Mouse (Mus musculus) brain, embryonic 18.5 days (tissue): ENCODE results near the gene Plekhg6.

Experiments used
- DNase-seq: peaks from one replicate; pipeline ENCODE4 v3.0.0-alpha.2; 2012; ENCODE audit warnings: low read depth, low spot score

Plekhg6 gene

DNA sequence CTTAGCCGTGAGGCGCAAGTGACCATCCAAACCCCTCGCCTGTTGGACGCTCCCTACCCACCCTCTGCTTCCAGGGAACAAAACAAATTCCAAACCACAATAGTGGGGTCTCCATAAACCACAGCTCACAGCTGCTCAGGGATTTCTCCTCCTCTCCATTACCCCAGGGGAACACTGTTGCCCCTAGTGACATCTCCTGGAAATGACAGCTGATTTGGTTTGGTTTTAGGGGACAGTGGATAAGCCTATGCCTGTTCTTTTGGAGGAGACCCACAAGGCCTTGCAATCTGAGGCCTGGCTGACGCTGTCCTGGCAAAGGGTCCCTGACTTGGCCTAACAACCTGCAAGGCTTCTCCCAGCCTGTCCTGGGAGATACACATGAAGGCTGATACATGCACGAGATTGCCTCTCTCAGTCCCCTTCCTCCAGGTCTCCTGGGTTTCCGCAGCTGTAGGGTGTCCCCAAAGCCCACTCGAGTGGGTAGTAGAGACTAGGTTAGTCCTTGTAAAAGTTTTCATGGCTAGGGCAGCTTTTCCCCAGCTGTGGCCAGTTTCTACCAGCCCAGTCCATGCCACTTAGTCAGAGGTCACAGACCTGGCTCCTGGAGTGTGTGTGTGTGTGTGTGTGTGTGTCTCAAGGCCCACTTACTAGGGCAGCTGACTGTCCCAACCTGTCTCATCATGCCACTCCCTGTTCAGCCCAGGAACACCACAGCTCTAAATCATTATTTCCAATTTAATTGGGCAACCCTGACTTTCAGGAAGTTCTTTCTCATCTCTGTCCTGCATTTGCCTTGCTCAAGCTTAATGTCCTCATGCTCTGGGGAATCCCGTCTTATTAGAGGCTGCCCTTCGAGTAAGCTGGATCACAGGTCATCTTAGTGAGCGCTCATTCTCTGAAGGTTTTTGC lies 4.7 kb upstream of the Plekhg6 start:
- DNase-seq, result no peak

DNA sequence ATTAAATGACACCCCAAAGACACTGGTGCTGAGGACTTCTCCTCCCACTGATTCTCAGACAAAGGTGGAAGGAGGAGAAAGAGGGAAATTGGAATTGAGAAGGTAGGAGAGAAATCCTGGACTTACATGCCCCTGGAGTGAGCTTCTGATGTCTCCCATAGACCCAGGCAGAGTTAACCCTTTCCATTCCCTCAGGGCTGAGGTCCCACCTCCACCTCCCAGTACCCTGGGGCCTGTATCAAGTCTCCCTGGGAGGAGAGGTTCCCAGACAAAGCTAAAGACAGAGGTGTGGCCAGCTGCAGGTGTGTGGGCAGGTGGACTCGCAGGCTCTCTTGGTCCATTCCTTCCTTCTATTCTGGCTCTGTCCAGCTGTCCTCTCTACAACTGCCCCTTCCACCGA lies 1.4 kb upstream of the Plekhg6 start:
- DNase-seq, result no peak

DNA sequence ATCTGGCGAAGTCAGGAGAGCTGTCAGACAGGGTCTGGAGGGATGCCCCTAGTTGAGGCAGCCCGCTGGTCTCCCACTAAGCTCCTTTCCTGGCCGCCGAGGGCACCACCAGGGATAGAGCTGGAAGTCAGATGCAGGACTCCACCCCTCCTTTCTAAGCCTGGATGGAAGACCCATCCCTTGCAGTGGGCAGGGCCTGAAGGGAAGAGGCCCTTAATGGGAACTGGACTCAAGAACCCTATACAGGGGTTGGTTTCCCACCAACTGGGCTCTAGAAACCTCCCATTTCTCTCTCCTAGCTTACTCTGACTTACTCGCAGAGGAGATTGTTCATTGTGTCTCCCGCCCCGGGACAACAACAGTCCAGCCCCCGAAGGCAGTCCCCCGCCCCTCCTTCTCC lies 812 bp downstream of the Plekhg6 start:
- no peak for DNase-seq

DNA sequence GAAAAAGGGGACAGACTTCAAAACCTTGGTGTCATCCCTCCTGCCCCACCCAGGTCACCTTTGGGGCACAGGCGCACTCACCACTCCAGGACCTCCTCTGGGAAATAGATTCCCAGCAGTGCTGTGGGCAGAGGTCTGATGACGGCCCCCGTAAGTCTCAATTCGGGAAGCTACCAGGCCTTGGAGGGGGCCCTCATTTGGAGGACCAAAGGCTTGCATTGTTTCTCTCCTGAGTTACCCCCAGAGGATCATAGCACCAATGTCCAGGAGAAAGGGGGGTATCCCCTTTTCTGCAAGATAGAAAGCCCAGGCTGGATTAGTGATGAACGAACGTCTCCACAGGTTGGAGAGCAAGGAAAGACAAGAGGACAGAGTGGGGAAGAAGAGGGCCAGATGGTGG lies 2.0 kb downstream of the Plekhg6 start:
- DNase-seq, result no peak

DNA sequence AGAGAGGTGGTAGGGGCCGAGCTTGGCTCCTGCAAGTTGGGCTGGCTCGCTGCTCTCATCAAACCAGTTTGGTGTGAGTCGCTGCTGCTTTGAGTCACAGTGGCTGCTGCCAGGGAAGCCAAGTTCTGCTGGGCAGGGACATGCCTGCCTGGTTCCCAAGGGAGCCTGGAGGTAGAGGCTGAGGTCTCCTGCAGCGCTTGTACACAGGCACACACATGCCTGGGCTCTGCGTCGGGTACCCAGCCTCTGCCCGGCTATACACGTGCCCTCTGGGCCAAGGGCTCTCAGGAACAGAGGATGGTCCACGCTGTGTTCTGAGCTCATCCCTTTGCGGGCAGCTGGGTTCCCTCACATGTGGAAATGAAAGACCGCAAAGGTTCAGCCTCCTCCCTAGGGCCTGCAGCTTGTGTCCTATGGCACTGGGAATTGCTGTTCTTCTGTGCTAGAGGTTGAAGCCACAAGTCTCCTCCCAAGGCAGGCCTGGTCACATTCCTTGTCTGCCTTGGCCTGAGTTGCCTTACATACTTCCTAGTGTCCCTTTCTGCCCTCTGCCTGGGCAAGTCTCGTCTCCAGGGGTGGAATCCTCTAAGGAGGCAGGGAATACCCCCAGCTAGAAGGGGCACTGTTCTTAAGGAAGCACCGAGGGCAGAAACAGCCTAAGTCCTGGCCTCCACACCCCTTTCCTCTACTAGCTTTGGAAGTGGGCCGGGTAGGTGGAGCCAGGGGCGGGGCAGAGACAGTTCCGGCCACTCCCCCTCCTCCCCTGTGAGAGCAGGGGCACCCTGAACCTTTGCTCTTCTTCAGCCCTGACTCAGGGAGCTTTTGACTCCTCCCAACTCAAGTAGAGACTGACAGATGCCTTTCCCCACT lies 2.8 kb downstream of the Plekhg6 start:
- no peak for DNase-seq

DNA sequence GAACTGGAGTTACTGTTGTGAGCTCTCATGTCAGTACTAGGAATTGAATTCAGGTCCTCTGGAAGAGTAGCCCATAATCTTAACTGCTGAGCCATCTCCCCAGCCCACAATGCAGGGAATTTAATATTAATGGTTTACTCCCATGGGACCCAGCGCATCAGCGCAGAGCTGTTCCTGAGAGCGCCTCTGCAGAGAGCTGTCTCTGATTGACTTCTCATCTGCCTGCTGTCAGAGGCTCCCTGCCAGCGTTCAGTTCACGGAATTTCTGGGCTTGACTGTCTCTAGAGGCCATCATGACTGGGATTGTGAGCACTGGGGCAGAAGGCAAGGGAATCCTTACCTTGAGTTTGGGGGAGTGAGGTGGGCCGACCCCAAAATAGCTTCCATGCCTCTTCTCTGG lies 3.6 kb downstream of the Plekhg6 start:
- DNase-seq, result no peak

DNA sequence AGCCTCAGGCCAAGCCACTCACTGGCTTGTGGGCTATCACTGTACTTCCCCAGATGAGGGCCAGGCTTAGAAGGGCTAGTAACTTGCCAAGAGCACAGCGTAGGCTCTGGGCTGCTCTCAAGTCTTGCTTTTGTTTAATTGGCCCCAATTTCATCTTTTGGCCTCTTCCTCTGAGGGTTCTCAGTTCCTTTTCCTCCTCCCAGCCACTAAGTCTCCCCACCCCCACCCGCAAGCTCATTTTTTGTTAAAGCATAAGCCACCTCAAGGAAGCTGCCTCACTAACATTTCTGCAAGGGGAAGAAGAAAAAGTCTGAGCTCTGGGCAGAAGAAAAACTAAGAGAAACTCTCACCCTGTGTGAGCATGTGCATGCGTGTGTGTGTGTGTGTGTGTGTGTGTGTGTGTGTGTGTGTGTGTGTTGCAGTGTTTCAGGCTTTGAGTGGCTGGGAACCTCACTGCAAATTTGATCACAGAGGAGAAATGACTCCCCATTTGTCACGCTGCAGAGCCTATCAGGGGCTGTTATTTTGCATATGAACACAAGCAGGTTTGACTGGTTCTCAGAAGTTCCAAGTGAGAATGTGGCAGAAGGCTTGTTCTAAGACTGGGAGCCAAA lies 12.7 kb downstream of the Plekhg6 start:
- no peak for DNase-seq

DNA sequence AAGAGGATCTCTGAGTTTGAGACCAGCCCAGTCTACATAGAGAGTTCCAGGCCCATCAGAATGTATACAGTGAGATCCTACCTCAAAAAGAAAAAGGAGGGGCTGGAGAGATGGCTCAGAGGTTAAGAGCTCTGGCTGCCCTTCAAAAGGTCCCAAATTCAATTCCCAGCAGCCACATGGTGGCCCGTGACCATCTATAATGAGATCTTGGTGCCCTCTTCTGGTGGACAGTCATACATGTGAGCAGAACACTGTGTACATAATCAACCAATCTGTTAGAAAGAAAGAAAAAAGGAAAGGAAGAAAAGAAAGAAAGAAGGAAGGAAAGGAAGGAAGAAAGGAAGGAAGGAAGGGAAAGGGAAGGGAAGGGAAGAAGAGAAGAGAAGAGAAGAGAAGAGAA lies 14.5 kb downstream of the Plekhg6 start:
- DNase-seq, result no peak

DNA sequence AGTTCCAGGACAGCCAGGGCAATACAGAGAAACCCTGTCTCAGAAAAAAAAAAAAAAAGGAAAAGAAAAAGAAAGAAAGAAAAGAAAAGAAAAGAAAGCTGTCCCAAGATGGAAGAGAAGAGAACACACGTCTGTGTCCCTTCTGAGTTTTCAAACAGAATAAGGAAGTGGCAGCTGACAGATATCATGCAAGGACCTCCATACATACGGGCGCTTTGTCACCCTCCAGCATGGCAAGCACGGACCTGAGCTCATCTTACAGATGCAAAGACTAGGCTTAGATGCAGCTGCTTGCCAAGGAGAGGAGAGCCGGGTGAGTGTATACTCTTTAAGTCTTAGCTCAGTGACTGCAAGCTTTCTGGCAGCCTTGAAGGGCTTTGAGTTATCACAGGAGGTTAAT lies 15.1 kb downstream of the Plekhg6 start:
- no peak for DNase-seq

DNA sequence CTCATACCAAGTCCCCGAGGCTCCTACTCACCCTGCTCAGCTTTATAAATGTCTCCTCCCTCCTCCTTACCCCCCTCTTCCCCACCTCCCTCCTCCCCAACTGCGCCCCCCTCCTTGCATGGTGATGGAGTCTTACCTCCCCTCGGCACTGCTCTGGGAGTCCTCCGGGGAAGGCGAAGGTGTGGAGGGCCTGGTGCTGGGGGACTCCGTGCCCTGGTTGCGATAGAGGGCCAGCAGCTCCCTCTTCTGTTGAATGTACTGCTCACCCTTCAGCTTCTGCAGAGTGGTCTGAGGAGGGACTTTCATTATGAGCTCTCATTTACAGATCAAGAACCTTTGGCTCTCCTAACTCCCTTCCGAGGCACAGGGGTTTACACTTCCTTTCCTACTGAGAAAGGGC lies 16.1 kb downstream of the Plekhg6 start:
- no peak for DNase-seq

DNA sequence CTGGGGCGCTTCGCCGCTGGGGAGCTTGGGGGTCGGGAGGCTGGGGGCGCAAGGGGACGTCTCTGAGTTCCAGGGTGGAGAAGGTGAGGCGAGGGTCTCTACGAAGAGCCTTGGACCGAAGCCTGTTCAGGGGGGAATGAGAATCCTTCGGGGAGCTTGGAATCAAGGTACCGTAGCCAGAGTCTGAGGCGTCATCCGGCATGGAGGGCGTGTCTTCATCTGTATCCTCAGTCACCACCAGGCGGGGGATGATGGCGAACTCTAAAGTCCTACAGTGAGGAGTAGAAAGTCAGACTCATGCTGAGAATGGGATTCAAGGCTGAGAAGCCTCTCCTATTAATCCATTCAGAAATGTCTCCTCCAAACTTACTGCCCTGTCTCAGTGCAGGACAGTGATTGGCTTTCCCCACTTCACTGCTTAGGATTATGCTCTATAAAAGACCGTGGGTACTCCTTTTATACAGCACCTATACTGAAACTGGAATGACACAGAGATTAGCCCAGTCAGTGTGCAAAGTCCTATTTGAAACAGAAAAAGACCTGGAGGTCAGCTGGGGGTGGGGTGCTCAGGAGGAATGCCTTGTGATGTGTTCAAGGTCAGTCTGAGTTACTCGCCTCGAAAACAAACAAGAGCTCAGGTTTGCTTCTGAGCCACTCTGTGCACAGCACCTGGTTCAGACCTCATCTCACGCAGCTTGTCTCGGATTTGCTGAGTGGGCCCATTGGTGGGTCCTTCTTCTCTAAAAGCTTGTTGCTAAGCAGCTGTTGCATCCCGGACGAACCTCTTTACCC lies 16.9 kb downstream of the Plekhg6 start:
- DNase-seq, result no peak

DNA sequence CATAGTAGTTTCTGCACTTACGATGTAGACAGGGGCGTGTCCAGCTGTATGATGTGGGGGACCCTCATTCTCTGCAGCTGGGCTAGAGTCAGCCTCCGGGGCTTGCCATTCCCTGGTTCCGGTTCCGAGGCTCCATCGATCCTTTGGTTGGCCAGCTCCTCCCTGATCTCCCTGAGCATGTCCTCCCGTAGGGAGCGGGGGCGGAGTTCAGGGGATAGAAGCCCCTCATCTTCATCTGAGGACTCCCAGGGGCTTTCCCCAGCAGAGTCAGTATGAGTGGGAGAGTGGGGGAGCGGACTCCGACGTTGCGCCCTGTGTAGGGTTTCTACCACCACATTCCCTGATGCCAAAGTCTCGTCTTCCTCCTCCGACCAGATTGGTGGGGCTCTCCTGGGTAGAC lies 17.6 kb downstream of the Plekhg6 start:
- no peak for DNase-seq

DNA sequence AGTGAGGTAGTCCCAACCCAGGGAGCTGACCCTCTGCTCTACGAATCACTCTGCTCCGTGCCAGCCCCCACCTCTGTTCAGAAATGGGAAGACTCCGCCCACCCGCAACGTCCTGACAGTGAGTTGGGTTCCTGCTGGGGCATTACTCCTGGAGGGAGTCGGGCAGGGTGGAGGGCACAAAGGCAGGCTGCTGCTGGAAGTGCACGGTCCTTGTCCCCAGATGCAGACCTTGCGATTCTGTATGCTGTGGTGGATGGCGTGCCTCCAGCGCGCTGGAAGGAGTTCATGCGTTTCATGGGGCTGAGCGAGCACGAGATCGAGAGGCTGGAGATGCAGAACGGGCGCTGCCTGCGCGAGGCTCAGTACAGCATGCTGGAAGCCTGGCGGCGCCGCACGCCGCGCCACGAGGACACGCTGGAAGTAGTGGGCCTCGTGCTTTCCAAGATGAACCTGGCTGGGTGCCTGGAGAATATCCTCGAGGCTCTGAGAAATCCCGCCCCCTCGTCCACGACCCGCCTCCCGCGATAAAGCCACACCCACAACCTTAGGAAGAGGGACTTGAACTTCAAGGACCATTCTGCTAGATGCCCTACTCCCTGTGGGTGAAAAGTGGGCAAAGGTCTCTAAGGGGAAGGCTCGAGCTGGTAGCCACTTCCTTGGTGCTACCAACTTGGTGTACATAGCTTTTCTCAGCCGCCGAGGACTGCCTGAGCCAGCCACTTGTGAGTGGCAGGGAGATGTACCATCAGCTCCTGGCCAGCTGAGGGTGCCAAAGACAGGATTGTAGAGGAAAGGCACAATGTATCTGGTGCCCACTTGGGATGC lies 18.9 kb downstream of the Plekhg6 start:
- no peak for DNase-seq

DNA sequence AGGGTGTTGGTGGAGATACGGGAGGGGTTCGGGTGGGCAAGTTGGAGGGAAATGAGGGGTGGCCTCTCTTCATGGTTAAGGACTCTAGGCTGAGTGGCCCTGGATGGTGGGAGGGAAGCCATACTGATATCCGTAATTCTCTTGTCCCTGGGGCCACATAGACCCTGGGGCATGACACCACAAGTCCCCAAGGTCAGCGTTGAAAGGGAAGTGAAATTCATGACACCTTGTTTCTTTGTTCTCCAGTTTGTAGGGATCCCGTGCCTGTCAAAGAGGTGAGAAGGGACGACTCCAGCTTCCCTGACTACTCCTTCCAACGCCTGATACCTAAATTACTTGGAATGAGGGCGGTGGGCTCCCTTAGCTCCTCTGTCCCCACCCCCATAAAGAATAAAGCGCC lies 19.7 kb downstream of the Plekhg6 start:
- no peak for DNase-seq

DNA sequence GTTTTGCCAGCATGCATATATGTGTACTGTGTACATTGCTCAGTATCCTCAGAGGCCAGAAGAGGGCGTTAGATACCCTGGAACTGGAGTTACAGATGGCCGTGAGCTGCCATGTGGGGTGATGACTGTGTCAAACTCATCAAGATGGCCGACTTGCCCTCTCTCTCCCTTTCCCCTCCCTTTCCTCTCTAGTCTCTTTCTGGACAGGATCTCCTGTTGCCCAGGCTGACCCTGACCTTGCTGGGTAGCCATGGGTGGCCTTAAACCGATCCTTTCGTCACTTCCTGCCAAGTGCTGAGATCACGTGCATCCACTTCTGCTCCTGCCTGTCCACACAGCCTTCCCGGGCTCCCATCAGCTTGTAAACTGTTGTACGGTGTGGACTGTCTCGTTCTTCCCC lies 20.6 kb downstream of the Plekhg6 start:
- no peak for DNase-seq

DNA sequence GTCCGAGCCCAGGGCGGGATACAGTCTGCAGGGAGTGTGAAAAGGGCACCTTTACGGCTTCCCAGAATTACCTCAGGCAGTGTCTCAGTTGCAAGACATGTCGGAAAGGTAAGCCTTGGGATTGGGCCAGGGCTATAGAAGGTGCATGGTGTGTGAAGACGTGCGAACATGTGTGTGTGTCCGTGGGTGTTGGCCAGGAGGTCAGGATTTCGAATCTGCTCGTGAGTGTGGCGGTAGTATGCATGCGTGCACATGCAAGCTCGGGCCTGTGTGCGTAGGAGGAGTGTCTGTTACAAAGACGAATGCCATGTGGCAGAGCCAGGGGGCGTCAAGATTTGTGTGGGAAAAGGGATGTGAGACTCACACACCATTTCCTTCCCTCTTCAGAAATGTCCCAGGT lies 23.3 kb downstream of the Plekhg6 start:
- DNase-seq, result no peak

DNA sequence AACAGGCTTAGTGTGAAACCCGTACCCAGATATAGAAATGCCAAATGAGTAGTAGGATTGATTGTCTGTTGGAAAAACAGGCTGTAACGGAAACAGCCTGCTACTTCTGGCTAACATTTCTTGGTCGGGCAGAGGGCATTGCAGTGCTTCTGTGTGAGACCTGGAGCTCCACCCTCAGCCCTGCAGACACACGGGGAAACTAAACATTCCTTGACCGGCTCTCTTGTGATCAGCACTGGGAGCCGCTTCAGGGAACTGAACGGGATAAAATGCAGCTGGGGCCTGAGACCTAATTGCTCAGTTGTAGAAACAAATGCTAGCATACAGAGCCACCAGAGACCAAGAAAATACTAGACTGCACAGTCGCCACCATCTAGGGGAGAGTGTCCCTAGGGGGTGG lies 24.3 kb downstream of the Plekhg6 start:
- DNase-seq, result no peak

DNA sequence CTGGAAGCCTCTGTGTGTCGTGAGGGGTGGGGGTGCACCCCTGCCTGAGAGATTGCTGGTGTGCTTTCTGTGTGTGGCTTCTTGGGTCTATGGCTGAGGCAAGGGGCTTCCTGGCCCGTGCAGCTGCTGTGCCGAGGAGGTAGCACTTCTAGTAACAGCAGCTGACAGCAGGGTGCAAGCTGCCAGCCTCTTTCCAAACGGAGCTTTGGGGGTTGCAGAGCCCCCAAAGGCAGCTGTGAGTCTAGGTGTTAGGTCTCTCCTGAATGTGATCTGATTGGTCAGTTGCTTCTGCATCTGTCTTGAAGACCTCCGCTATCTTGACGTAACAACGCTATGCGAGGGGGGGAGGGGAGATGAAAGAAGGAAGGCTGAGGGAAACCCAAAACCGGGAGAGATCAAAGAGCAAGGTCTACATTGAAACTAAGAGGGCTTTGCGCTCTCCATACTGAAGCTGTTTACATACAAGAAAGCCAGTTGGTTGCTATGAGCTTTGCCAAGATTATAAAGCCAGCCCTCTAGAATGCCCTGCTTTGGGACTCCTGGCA lies 25.3 kb downstream of the Plekhg6 start:
- no peak for DNase-seq

DNA sequence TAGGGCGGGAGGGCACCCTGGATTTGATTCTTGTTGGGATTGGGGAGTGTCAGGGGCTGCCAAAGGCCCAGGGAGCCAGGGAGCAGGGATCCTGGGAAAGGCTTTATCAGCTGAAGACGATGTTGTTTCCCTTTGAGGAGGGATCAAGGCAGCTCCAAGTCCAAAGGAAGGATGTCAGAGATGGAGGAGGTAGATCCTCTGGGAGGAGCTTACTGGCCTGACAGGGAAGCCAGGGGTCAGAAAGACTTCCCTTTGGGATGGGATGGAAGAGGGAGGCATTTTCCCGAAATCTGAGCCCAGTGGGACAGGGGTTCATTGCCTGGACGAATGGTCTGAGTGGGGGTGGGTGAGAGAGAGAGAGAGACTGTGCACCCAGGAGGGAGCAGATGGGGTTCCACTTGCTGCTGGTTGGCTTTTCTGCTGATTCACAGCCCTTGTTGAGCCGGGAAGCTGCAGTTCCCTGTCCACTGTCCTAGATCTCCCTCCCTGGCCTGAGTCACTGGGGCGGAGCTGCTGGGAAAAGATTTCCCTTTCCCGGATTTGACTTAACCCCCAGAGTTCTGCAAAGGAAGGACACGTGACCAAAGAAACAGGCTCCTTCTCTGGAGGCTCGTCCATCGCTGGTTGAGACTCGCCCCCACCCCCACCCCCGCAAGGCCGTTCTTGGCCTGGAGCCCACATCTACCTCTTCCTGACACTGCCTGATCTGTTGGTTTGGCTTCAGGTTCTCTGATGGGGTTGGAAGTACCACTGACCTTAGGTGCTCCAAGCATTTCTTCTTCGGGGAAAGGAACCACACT lies 26.0 kb downstream of the Plekhg6 start:
- no peak for DNase-seq

DNA sequence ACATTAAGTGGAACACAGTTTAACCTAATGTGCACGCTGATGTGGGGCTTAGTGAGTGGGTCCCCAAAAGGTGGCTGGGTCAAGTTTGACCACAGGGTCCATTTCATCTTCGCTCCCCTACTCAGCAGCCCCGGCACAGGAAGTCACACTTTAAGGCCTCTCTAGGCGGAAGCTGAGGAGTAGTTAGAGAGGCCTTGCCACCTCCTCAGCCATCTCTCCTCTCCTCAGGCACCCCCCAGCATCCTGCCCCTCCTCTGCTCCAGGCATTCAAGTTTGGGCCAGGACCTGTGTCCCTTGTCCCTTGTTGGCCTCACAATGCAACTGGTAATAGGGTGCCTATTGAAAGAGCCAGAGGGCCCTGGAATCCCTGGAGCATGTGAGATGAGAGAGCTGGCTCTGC lies 26.9 kb downstream of the Plekhg6 start:
- DNase-seq, result no peak
